Mouse (Mus musculus): ENCODE measurements around the gene Eri3.

DNA sequence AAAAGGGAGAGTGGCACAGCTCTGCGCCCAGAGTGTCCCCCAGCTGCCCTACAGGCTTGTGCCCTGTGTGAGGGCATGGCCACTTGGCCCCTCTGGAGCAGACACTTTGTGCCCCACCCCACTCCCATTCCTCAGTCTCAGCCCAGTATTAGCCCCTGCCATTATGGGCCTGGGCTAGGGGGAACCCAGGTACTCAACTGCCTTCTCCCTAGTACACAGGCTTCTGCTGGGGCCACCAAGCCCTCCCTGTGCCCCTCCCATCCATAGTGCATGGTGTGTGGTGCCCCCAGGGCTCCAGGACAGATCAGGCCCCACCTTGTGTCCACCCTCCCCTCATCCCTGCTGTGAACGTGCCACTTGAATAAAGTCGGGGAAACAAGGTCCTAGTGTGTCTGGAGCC, 123.7 kb downstream of the Eri3 start:
- TF ChIP-seq CTCF (IDR thresholded peaks at IDR 0.05) (no peak), EP300 (IDR thresholded peaks at IDR 0.05; ENCODE audit: insufficient read depth, low read depth, low read length) (no peak), POLR2A (IDR thresholded peaks at IDR 0.05; ENCODE audit: insufficient read depth, low read depth, low read length) (no peak)

Measured in heart, adult 2 months (tissue).